Mouse (Mus musculus) left cerebral cortex, adult 8-10 months (tissue): ENCODE measurements around the gene Fgfr2. TPM values are rescaled to one million over a fixed set of nuclear protein-coding genes. Genes with fewer than 3 reads are reported as not detected.

Experiments
- DNase-seq, 2 experiments: peaks; one replicate each; pipeline ENCODE4 v3.0.0; 2022; ENCODE audit warnings: low spot score in 2 of 2
- total RNA-seq, 4 experiments: library from RNA; stranded (reverse); gene quantifications; 2 replicates each; pipeline ENCODE4 v1.2.4; 2022

Fgfr2 gene
- total RNA-seq, 4 experiments from 2014 or later, result 50.6 to 73.1 (median 64.8) TPM

DNA sequence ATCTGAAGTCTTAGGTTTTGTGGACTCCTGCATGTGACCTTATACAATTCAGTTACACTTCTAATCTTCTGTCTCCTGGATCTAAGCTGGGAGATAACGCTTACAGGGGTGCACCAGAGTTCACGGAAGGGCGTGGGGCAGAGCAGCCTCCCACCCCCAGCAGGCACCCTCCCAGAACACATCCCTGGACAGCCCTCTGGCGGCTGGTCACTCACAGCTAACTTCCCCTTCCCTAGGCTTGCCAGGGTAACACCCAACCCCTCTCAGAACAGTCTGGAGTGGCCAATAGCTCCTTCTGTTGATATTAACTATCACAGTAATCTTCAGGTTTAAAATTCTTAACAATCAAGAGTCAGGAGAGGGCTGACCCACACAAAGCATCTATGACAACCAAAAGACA lies 75.9 kb downstream of the Fgfr2 start:
- DNase-seq, result no peak

GRCm38 (mm10) chr7:133044721-133045120 lies 78.4 kb downstream of the Fgfr2 start:
- no peak for DNase-seq

DNA sequence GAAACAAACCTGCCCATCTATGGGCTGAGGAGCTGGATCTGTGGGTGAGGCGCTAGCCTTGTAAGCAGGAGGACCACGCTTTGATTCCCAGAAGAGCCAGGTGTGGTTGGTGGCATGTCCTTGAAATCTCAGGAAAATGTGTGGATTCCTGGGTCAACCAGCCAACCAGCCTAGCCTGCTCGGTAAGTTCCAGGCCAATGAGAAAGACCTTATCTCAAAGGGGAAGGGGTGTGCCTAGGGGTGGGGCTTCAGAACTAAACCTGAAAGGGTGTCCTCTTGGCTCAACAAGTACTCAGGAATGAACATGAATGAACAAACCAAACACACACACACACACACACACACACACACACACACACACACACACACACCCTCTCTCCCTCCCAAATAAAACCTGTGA lies 81.4 kb downstream of the Fgfr2 start:
- no peak for DNase-seq

GRCm38 (mm10) chr7:133040688-133041345 lies 82.3 kb downstream of the Fgfr2 start:
- DNase-seq, result no peak

GRCm38 (mm10) chr7:133039556-133040255 lies 83.4 kb downstream of the Fgfr2 start:
- peak in 1 of 2 experiments; percentile 50 for DNase-seq

DNA sequence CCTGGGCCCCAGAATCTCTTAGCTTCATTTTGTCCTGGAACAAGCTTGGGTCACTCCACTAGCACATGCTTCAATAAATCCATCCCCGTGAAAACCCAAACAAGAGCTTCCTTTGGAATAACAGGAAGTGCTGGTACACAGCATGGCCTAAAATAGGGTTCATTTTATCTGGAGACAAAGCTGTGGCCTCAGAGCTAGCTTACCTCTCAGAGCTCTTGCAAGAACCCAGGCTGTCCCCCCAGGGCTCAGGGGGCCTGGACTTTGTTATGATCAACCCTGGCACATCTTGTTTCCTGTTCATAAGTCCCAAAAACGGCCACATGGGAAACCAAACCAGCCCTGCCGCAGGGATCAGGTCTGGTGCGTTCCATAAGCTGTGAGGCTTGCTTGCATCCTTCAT lies 85.5 kb downstream of the Fgfr2 start:
- DNase-seq, result no peak

GRCm38 (mm10) chr7:133037217-133037616 lies 85.9 kb downstream of the Fgfr2 start:
- DNase-seq, result no peak

DNA sequence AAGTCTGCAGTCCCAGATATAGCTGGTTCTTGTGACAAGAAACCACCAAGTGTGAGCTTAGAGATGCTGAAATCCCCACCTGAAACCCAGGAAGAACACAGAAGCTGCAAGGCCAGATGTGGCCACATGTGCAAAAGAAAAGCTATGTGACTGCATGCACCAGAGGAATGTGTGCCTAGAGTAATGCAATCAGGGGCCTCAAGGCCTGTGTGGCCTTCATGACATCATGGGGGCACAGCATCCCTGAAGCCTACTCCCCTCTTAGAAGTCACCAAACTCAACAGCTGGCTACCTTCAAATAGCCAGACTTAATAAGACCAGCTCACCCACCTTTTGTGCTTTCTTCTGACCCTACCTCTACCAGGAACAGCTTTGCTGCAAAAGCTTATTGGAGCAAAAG lies 87.2 kb downstream of the Fgfr2 start:
- DNase-seq, result no peak

- DNase-seq, result peak in 1 of 2 experiments; percentile 39
Measured at GRCm38 (mm10) chr7:133032589-133033203, 90.5 kb downstream of the Fgfr2 start.

- no peak for DNase-seq
Measured at GRCm38 (mm10) chr7:133029496-133030047, 93.6 kb downstream of the Fgfr2 start.

DNA sequence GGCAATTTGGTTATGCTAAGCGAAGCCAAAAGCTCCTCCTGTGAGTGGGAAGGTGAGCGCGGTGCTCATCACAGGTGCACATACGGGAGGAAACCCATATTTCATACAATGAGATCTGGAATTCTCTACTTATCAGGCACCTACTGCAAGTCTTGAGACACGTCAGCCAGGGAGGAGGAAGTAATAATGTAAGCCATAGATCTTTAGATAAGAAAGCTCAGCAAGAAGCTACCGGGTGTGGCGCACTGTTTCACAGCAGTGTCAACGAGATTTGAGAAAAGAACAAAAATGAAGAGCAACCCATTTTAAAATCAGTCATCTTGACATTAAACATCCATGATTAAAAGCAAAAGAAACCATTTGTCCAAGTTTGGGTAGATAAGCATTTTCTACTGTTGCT lies 94.1 kb downstream of the Fgfr2 start:
- no peak for DNase-seq

DNA sequence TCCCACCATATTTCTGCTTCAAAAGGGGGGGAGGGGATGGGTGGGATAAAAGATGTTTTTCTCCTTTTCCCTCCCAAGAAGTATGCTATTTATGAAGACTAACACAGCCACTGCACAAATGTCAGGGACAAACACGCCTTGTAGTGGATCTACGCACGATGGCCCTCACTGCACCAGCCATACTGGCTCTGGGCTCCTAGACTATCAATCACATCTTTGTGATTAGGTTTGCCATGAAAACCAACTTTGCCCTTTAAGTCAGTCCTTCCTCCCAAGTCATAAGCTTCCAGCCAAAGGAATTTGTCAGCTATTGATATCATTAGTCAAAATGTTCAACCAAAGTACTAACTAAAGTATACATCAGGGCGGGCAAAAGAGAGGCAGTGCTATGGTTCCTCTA lies 95.2 kb downstream of the Fgfr2 start:
- no peak for DNase-seq

- no peak for DNase-seq
Measured at GRCm38 (mm10) chr7:133024694-133025093, 98.5 kb downstream of the Fgfr2 start.

DNA sequence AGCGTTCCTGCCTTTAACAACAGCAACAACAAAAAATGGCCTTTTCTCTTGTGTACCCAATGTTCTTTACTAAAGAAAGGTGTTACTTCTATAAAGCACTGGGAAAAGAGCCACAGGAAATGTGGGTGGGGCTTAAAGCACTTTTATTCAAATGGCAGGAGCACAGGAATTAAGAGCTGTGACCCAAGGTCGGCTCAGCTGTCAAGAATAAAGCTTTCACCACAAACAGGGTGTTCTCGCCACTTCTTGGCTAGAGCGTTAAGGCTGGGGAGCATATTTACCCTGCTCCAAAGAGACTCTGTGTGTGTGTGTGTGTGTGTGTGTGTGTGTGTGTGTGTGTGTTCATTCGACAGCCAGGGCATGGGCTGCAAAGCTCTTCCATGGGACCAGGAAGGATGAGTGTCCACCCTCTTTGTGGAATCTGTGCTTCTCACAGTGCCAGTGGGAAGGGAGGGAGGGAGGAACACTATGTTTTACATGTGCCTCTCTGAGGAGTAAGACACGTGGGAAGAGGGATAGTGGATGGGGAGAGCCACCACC lies 103.6 kb downstream of the Fgfr2 start:
- DNase-seq, result no peak

DNA sequence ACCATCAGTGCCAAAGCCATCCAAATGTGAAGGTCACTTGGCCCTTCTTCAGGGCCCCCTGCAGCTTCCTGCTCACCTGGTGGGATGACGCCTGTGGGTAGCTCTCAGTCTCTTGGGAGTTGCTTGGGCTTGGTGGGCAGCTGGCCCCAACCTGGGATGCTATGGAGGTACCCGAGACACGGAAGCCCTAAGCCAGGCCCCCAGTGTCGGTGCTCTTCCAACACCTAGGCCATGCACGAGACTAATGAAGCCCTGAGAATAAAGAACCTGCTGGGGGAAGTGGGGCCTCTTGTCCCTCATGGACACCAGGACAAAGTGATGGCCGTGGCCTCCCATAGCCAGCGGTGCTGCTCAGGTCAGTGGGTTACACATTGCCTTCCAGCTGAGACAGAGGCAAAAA lies 104.2 kb downstream of the Fgfr2 start:
- DNase-seq, result no peak

GRCm38 (mm10) chr7:133015416-133016070 lies 107.6 kb downstream of the Fgfr2 start:
- DNase-seq, result no peak

DNA sequence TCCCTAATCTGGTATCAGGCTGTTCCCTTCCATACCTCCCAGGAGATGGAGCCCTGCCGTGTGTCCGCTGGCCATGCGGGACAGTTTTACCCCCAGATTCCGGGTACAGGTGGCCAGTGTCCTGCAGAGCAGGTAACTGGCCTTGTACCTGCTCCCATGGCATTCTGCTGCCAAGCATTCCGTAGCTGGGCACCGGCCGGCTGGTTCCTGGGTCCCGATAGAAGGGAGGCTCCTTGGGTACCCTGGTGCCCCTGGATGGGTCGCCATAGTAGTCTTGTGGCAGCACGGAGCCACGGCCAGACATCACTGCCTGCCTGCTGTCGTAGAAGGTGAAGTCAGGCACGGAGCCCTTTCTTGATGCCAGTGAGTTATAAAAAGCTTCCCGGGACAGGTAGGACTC lies 108.5 kb downstream of the Fgfr2 start:
- DNase-seq, result no peak

DNA sequence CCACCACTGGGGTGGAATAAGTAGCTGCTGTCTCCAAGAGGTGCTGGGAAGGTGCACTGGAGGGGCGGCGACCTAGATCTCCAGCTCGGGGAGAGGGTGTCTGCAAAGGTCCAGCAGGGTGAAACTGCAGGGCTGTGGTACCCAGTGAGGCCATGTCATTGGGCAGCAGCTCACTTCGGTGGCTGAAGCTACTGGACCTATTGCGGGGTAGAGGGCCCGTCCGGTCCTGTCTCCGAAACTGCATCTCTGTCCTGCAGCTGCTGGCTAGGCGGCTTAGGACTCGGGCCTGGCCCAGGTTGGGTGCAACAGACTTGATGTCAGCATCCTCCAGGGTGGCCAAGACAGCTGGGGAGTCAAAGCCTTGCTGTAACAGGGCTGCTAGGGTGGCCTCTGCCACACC lies 109.2 kb downstream of the Fgfr2 start:
- no peak for DNase-seq

DNA sequence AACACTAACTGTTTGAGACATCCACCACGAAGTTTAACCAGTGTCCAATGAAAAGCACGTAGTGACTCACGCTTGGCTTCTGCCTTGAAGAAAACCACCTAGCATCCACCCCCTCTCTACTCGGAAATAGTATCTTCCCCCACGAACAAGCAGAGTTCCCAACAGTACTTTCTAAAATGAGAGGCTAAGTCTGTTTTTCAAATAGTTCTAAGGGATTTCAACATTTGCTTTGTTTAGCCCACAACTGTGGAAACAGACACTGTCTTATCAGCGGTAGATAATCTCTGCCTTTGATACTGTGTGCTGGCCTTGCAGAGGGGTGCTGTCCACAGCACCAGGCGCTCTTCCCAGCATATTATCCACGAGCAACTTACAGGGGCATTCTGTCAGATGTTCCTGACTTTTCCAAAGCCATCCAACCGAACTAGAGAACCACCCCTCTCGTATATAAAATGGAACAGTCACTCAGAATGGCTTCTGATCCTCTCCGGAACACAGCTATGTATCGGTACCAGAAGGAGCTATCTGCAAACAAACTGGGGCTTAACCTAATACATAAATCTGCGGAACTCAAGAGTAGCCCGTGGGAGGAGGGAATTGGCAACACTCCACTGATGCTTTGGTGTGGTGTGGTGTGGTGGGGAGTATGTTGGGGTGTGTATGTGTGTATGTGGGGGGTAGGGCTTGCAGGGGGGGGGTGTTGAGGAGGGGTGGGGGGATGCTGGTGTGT lies 110.3 kb downstream of the Fgfr2 start:
- DNase-seq, result peak in 1 of 2 experiments; percentile 64

DNA sequence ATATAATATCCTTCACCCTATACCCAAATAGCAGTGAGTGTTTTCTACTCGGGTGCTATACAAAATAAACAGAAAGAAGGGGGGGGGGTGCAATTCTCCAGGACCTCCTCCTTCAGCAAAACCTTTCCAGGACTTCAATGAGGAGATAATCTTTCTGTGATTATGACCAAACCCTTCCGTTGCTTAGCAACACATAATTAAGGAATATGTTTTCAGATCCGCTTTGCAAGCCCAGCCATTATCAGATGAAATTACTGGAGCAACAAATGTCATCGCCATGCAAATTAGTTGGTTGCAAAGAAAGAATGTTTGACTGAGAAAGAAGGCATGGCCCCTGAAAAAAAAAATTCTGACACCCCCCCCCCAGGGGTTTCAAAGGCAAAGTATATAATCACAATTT lies 111.5 kb downstream of the Fgfr2 start:
- no peak for DNase-seq

- no peak for DNase-seq
Measured at GRCm38 (mm10) chr7:133011191-133011590, 112.0 kb downstream of the Fgfr2 start.
